Mouse (Mus musculus) C2C12 (cell line): ENCODE data around the gene Osbpl6. TPM values are rescaled to one million over a fixed set of nuclear protein-coding genes. Genes with fewer than 3 reads are reported as not detected.

ENCODE experiments used
- H3K27me3 ChIP-seq: one replicate; pipeline ENCODE4 v1.6.1; 2011; ENCODE audit not compliant: control insufficient read depth, insufficient read depth, insufficient read length
- H3K36me3 ChIP-seq: one replicate; pipeline ENCODE4 v1.6.1; 2011; ENCODE audit not compliant: control insufficient read depth, insufficient read depth
- H3K4me3 ChIP-seq: one replicate; pipeline ENCODE4 v1.5.1; 2011; ENCODE audit warnings: mild to moderate bottlenecking, control low read depth; ENCODE audit not compliant: poor library complexity, insufficient read depth, severe bottlenecking
- H3K79me2 ChIP-seq: one replicate; pipeline ENCODE4 v1.6.1; 2011; ENCODE audit not compliant: control insufficient read depth, insufficient read depth
- H3K79me3 ChIP-seq: one replicate; pipeline ENCODE4 v1.6.1; 2011; ENCODE audit warnings: low read depth, control low read depth
- H3ac ChIP-seq: one replicate; pipeline ENCODE3; 2011; ENCODE audit warnings: low read depth; ENCODE audit not compliant: control insufficient read depth, insufficient read length
- CEBPB ChIP-seq: IDR thresholded peaks from one replicate; pipeline ENCODE4 v1.6.1; 2011; ENCODE audit warnings: low read depth, mild to moderate bottlenecking, control low read depth, moderate library complexity
- CTCF ChIP-seq: IDR thresholded peaks from one replicate; pipeline ENCODE4 v1.5.1; 2011; ENCODE audit not compliant: control insufficient read depth, insufficient read depth, insufficient read length
- FOSL1 ChIP-seq: IDR thresholded peaks from one replicate; pipeline ENCODE4 v1.8.0; 2011; ENCODE audit warnings: mild to moderate bottlenecking, low read length; ENCODE audit not compliant: poor library complexity, insufficient read depth, severe bottlenecking
- MAX ChIP-seq: IDR thresholded peaks from one replicate; pipeline ENCODE4 v1.6.1; 2011; ENCODE audit warnings: mild to moderate bottlenecking, control low read depth
- MYOD1 ChIP-seq: IDR thresholded peaks from one replicate; pipeline ENCODE4 v1.6.1; 2011; ENCODE audit warnings: low read depth; ENCODE audit not compliant: control insufficient read depth, insufficient read length
- MYOG ChIP-seq: IDR thresholded peaks from one replicate; pipeline ENCODE4 v1.6.1; 2011; ENCODE audit not compliant: control insufficient read depth, insufficient read length; ENCODE audit errors: extremely low read depth
- USF1 ChIP-seq: IDR thresholded peaks from one replicate; pipeline ENCODE4 v1.6.1; 2011; ENCODE audit warnings: low read depth, mild to moderate bottlenecking, control low read depth, moderate library complexity
- polyA plus RNA-seq: library from polyadenylated mRNA; unstranded; fragments of >200 nt; fragmentation: generic; extraction: Trizol; gene quantifications from one replicate; pipeline ENCODE4 v1.2.1, GENCODE M21; 2012; ENCODE audit warnings: missing spikeins

Osbpl6 gene
- polyA plus RNA-seq, 1 experiment = 3.0 TPM

GRCm38 (mm10) chr2:76492224-76492623 lies 85.9 kb downstream of the Osbpl6 start:
- H3K4me3 ChIP-seq = no peak overlapping the region
- no peaks in the 10 kb centered on the region for H3K27me3 ChIP-seq
- TF ChIP-seq MYOD1 (no peak), USF1 (no peak), MYOG (no peak), FOSL1 (no peak), CTCF (no peak), CEBPB (no peak), MAX (no peak)
- H3K79me2 ChIP-seq = no peaks in the 10 kb centered on the region
- H3ac ChIP-seq = no peak overlapping the region
- no peaks in the 10 kb centered on the region for H3K79me3 ChIP-seq
- no peaks in the 10 kb centered on the region for H3K36me3 ChIP-seq

GRCm38 (mm10) chr2:76496006-76496748 lies 89.9 kb downstream of the Osbpl6 start:
- Histone ChIP-seq H3K36me3 (no peaks in the 10 kb centered on the region), H3K27me3 (no peaks in the 10 kb centered on the region), H3K4me3 (no peak overlapping the region), H3K79me3 (no peaks in the 10 kb centered on the region), H3ac (no peak overlapping the region), H3K79me2 (no peaks in the 10 kb centered on the region)
- no peak for TF ChIP-seq FOSL1
- no peak for TF ChIP-seq CTCF
- no peak for TF ChIP-seq MYOG
- no peak for TF ChIP-seq USF1
- TF ChIP-seq MAX = no peak
- TF ChIP-seq MYOD1 = no peak
- TF ChIP-seq CEBPB = no peak

GRCm38 (mm10) chr2:76496749-76497140 lies 90.4 kb downstream of the Osbpl6 start:
- TF ChIP-seq CTCF = no peak
- TF ChIP-seq MYOD1 = no peak
- TF ChIP-seq MYOG = no peak
- TF ChIP-seq USF1 = no peak
- TF ChIP-seq MAX = no peak
- TF ChIP-seq FOSL1 = no peak
- TF ChIP-seq CEBPB = no peak
- Histone ChIP-seq H3K27me3 (no peaks in the 10 kb centered on the region), H3K36me3 (no peaks in the 10 kb centered on the region), H3K4me3 (no peak overlapping the region), H3K79me2 (no peaks in the 10 kb centered on the region), H3K79me3 (no peaks in the 10 kb centered on the region), H3ac (no peak overlapping the region)

- no peaks in the 10 kb centered on the region for H3K79me2 ChIP-seq
- no peaks in the 10 kb centered on the region for H3K79me3 ChIP-seq
- no peaks in the 10 kb centered on the region for H3K36me3 ChIP-seq
- H3K4me3 ChIP-seq = no peak overlapping the region
- no peak overlapping the region for H3ac ChIP-seq
- no peak for TF ChIP-seq USF1
- no peak for TF ChIP-seq FOSL1
- H3K27me3 ChIP-seq = no peaks in the 10 kb centered on the region
Measured at GRCm38 (mm10) chr2:76498891-76499290, 92.6 kb downstream of the Osbpl6 start.

GRCm38 (mm10) chr2:76504122-76504839 lies 98.0 kb downstream of the Osbpl6 start:
- Histone ChIP-seq H3K36me3 (no peaks in the 10 kb centered on the region), H3K4me3 (no peak overlapping the region), H3K79me3 (no peaks in the 10 kb centered on the region), H3ac (no peak overlapping the region), H3K27me3 (no peaks in the 10 kb centered on the region), H3K79me2 (no peaks in the 10 kb centered on the region)
- TF ChIP-seq USF1 = peak; percentile 62
- TF ChIP-seq MAX = no peak

GRCm38 (mm10) chr2:76504989-76505388 lies 98.7 kb downstream of the Osbpl6 start:
- H3K4me3 ChIP-seq = no peak overlapping the region
- no peaks in the 10 kb centered on the region for H3K79me3 ChIP-seq
- no peaks in the 10 kb centered on the region for H3K79me2 ChIP-seq
- TF ChIP-seq USF1 = no peak
- no peaks in the 10 kb centered on the region for H3K27me3 ChIP-seq
- no peaks in the 10 kb centered on the region for H3K36me3 ChIP-seq
- no peak overlapping the region for H3ac ChIP-seq
